Mouse (Mus musculus) thymus, postnatal 10 days (tissue): ENCODE data around the gene 1700037H04Rik.
"Not testable (repeated sequence)": the region's sequence is repeated elsewhere in the genome, so short reads cannot be mapped to it uniquely, and the experiment has no call there.

ENCODE experiments used
- DNase-seq, 2 experiments: peaks; one replicate each; pipeline ENCODE4 v3.0.0; 2021; ENCODE audit warnings: low spot score in 2 of 2

1700037H04Rik gene

GRCm38 (mm10) chr2:131127161-131127730 is 32.6 kb downstream of the 1700037H04Rik start, which contains the start of gene Hspa12b:
Gene Hspa12b, plus strand, starts transcription at chr2:131127280.
- DNase-seq = no peak

GRCm38 (mm10) chr2:131125964-131126815 is 33.7 kb downstream of the 1700037H04Rik start:
- no peak for DNase-seq

GRCm38 (mm10) chr2:131125157-131125963 is 34.5 kb downstream of the 1700037H04Rik start:
- DNase-seq = no peak

DNA sequence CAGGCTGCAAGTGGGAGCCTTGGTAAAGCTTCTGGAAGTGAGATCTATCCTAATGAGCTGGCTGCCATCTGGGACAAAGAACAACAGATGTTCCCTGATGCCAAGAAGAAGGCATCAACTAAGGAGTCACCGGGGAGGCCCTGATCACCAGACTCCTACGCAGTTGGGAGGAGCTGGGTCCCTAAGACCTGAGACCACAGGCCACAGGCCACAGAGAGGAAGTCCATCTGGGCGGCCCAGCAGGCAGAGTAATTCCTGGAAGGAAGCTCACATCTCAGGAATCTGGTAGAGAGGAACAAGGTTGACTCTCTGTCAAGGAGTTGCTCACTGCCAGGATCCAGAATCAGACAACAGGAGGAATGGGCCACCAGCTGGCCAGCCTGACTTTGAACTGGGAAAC is 35.7 kb downstream of the 1700037H04Rik start:
- DNase-seq = no peak

- DNase-seq = no peak
Measured at GRCm38 (mm10) chr2:131118968-131119574, 40.8 kb downstream of the 1700037H04Rik start.

GRCm38 (mm10) chr2:131105989-131106388 is 53.9 kb downstream of the 1700037H04Rik start:
- no peak for DNase-seq

DNA sequence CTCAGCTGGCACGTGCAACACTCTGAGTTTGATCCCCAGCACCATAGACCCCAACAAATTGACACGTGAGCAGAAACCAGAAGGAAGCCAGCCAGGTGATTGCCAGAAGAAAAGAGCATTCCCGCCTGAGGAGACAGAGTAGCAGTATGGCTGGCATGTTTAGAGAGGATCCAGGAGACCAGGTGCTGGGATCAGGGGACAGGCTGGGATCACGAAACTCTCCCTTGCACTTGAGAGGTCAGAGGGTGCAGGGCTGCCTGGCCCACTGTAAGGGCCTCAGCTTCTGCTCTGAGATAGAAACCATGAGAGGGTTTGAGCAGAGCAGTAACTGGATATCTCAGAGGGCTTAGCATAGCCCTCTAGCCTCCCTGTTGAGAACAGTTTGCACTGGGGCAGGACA is 54.8 kb downstream of the 1700037H04Rik start:
- DNase-seq = not testable (repeated sequence)

DNA sequence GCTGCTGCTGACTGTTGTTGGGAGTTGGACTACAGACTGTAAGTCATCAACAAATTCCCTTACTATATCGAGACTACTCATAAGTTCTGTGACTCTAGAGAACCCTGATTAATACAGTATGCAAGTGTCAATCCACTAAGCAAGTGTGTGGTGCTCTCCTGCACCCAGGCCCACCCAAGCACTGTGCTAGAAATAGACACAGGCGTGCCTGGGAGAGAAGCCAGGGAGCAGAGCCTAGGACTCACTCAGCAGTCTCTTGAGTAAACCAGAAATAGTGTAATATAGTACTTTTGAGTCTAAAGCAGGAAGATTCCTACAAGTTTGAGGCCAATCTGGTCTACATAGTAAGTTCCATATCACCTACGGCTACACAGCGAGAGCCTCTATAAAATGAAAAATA is 55.9 kb downstream of the 1700037H04Rik start:
- DNase-seq = no peak

- DNase-seq = no peak
Measured at GRCm38 (mm10) chr2:131101530-131101929, 58.4 kb downstream of the 1700037H04Rik start.

DNA sequence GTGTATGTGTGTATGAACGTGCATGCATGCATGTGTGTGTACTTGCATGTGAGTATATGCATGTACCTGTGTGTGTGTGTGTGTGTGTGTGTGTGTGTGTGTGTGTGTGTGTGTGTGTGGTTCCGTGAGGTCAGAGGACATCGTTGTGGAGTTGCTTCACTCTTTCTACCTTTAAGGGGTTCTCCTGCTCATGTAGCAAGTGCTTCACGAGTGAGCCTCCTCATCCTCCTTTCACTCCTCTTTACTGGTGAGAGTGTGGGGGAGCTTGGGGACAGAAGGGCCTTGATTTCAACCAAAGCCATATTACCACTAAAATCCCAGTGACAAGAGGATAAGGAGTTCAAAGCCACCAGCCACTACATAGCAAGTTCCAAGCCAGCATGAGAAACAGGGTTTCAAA is 62.8 kb downstream of the 1700037H04Rik start:
- DNase-seq = no peak
